Mouse (Mus musculus): Measurements from ENCODE around the gene Mapk8ip3. TPM values are rescaled to one million over a fixed set of nuclear protein-coding genes. Genes with fewer than 3 reads are reported as not detected.

Gene Mapk8ip3
- polyA plus RNA-seq, 1 experiment, result 59.5 TPM

DNA sequence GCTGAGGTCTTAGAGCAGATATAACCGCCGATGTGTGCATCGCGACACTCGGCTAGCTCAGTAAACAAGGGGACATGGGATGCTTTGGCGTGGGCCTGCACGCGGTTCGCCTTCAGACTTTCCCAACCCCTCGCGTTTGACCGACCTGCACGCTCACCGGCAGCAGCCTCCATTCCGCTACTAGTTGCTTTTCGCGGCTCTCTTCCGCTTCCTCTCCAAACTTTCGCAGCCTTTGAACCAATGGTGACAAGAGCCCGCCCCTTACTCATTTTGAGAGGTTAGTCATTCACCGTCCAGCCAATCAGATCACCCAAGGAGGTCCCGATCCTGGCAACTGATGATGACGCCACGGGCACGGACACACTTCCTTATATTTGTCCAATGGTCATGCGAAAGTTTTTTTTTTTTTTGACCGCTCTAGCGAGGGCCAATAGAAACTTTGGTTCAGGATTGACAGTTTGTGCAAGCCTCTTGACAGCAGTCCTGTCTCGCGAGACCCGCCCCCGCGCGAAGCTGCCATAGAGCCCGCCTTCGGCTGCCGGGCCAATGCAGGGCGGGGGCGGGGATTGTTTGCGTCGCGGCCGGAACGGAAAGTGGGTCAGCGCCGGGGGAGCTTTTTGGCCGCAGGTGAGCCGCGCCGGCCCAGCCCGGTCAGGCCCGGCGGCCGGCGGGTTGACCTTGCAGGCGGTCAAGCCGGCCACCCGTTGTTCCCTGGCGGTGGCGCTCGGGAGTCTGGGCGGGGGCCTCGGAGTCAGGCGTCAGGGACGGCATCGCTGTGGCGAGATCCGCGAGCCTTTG, 50.4 kb downstream of the Mapk8ip3 start, which contains the start of the genes Nubp2 and Spsb3:
Gene Nubp2, minus strand, starts transcription at position 216 of the 798 bp plus-strand sequence.
Gene Spsb3, plus strand, starts transcription at position 510 of the 798 bp plus-strand sequence.
- no peaks in the 10 kb centered on the region for H3K4me1 ChIP-seq (ENCODE audit: control insufficient read depth, insufficient read depth, low read length)
- peak; percentile 65 for TF ChIP-seq POLR2A (IDR thresholded peaks at IDR 0.05; ENCODE audit: insufficient read depth, low read length)
- no peak for TF ChIP-seq EP300 (IDR thresholded peaks at IDR 0.05; ENCODE audit: insufficient read depth, low read depth, low read length)
- H3K9me3 ChIP-seq (replicated peaks; ENCODE audit: control insufficient read depth, insufficient read depth, low read length, poor library complexity, severe bottlenecking), result no peaks in the 10 kb centered on the region
- no peaks in the 10 kb centered on the region for H3K27me3 ChIP-seq (ENCODE audit: control insufficient read depth, insufficient read depth, low read length, poor library complexity, severe bottlenecking)
- peak within 1 kb of the TSS; percentile 85 for H3K9ac ChIP-seq (ENCODE audit: low read depth, poor library complexity, severe bottlenecking)
- H3K36me3 ChIP-seq (ENCODE audit: control insufficient read depth, insufficient read depth, low read length, poor library complexity, severe bottlenecking), result 0 out of 2 replicates have a peak, but pooled peaks cover 3% of the 10 kb centered on the region
- no peak within 1 kb of the TSS for H3K27ac ChIP-seq (ENCODE audit: insufficient read depth, low read length)
- peak within 1 kb of the TSS; percentile 99 for H3K4me3 ChIP-seq (ENCODE audit: low read depth, low read length)

DNA sequence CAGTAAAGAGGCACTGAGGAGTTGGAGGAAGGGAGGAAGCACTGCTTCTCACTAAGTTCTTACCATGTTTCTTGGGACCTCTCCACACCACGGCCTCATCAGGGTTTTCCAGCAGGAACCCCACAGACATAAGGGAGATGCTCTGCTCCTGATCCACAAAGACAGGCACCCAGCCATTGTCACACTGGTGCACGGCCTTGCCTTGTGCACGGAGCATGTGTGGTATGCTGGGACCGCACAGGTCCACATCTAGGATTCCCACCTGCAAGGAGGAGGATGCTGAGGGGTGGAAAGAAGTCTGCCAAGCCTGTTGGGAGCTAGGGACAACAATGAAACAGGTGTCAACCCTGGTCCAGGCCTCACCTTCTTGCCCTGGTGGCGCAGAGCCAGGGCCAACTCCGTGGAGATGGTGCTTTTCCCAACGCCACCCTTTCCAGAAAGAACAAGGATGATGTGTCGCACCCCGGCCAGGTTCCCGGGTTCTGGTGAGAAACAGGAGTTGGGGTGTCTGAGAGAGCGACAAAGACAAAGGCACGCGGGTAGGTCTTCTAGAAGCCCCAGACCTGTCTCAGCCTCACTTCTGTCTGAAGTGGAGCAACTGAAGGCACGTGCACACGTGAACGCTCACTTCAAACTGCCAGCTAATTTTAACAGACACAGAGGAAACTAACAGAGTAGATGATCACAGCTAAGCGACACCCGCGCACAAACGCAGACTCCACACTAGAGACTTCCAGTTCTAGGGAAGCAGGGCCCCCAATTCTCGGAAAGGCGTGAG, 51.2 kb downstream of the Mapk8ip3 start:
- Histone ChIP-seq H3K36me3 (ENCODE audit: control insufficient read depth, insufficient read depth, low read length, poor library complexity, severe bottlenecking) (0 out of 2 replicates have a peak, but pooled peaks cover 3% of the 10 kb centered on the region), H3K27ac (ENCODE audit: insufficient read depth, low read length) (no peak overlapping the region)

DNA sequence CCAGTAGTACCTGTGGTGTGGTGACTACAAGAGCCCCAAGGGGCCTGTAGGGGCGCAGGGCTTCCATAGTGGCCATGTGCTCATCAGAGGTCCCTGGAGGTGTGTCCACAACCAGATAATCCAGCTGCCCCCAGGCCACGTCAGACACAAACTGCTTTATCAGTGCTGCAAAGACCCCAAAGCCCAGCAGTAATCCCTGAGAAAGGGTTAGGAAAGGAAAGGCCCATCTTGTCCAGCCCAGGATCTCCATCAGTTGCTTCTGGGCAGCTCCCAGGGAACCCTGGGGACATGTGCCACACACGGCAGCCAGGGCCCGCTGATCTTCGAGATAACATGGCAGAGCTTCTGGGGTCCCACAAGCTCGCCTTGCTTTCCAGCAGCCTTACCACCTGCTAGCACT, 52.4 kb downstream of the Mapk8ip3 start:
- H3K27me3 ChIP-seq (ENCODE audit: control insufficient read depth, insufficient read depth, low read length, poor library complexity, severe bottlenecking), result no peaks in the 10 kb centered on the region
- no peaks in the 10 kb centered on the region for H3K9me3 ChIP-seq (replicated peaks; ENCODE audit: control insufficient read depth, insufficient read depth, low read length, poor library complexity, severe bottlenecking)
- TF ChIP-seq CTCF (IDR thresholded peaks at IDR 0.05; ENCODE audit: low read depth, low read length) (no peak), POLR2A (IDR thresholded peaks at IDR 0.05; ENCODE audit: insufficient read depth, low read length) (no peak), EP300 (IDR thresholded peaks at IDR 0.05; ENCODE audit: insufficient read depth, low read depth, low read length) (no peak)
- no peaks in the 10 kb centered on the region for H3K4me1 ChIP-seq (ENCODE audit: control insufficient read depth, insufficient read depth, low read length)
- no peak overlapping the region for H3K27ac ChIP-seq (ENCODE audit: insufficient read depth, low read length)
- 0 out of 2 replicates have a peak, but pooled peaks cover 3% of the 10 kb centered on the region for H3K36me3 ChIP-seq (ENCODE audit: control insufficient read depth, insufficient read depth, low read length, poor library complexity, severe bottlenecking)
- H3K4me3 ChIP-seq (ENCODE audit: low read depth, low read length), result no peak overlapping the region
- H3K9ac ChIP-seq (ENCODE audit: low read depth, poor library complexity, severe bottlenecking), result no peak overlapping the region

More for the DNA sequence above, 51.2 kb downstream of the Mapk8ip3 start:
- H3K4me3 ChIP-seq (ENCODE audit: low read depth, low read length), result peak overlapping the region; percentile 99
- no peaks in the 10 kb centered on the region for H3K27me3 ChIP-seq (ENCODE audit: control insufficient read depth, insufficient read depth, low read length, poor library complexity, severe bottlenecking)
- peak overlapping the region; percentile 50 for H3K9ac ChIP-seq (ENCODE audit: low read depth, poor library complexity, severe bottlenecking)
- H3K4me1 ChIP-seq (ENCODE audit: control insufficient read depth, insufficient read depth, low read length), result no peaks in the 10 kb centered on the region
- no peaks in the 10 kb centered on the region for H3K9me3 ChIP-seq (replicated peaks; ENCODE audit: control insufficient read depth, insufficient read depth, low read length, poor library complexity, severe bottlenecking)
- no peak for TF ChIP-seq CTCF (IDR thresholded peaks at IDR 0.05; ENCODE audit: low read depth, low read length)
- TF ChIP-seq POLR2A (IDR thresholded peaks at IDR 0.05; ENCODE audit: insufficient read depth, low read length), result no peak
- no peak for TF ChIP-seq EP300 (IDR thresholded peaks at IDR 0.05; ENCODE audit: insufficient read depth, low read depth, low read length)

DNA sequence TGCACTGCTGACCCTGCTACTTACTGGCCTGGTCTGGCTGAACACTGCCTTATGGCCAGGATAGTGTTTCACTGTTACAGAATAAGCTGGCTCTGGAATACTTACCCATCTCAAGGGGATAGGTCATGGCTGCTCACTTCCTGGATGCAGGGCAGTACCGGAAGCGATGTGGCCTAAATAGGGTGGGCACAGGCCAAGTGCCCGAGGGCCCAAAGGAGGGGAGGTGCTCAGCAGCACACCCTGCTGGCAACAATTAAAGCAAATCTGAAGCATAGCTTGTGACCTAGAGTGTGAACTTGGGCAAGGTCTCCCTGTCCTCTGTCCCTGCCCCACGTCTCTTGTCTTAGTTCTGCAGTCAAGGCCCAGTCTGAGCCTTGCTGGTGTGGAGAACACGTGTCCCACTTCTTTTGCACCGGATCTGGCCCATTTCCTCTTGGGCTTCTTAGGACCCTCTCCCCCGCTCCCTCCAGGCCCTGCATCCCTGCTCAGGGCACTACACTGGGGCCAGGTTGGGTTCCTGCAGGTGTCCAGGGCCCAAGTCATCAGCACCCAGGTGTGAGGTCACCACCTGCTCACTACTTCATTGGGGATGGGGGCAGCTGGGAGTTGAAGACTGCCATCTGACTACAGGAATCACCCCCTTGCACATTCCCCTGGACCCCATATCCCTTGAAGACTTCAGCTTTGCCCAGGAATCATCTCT, 54.9 kb downstream of the Mapk8ip3 start:
- Histone ChIP-seq H3K27me3 (ENCODE audit: control insufficient read depth, insufficient read depth, low read length, poor library complexity, severe bottlenecking) (no peaks in the 10 kb centered on the region), H3K9ac (ENCODE audit: low read depth, poor library complexity, severe bottlenecking) (no peak overlapping the region), H3K9me3 (replicated peaks; ENCODE audit: control insufficient read depth, insufficient read depth, low read length, poor library complexity, severe bottlenecking) (no peaks in the 10 kb centered on the region), H3K4me1 (ENCODE audit: control insufficient read depth, insufficient read depth, low read length) (no peaks in the 10 kb centered on the region), H3K4me3 (ENCODE audit: low read depth, low read length) (peak overlapping the region; percentile 5), H3K27ac (ENCODE audit: insufficient read depth, low read length) (no peak overlapping the region), H3K36me3 (ENCODE audit: control insufficient read depth, insufficient read depth, low read length, poor library complexity, severe bottlenecking) (0 out of 2 replicates have a peak, but pooled peaks cover 3% of the 10 kb centered on the region)
- TF ChIP-seq EP300 (IDR thresholded peaks at IDR 0.05; ENCODE audit: insufficient read depth, low read depth, low read length), result no peak
- no peak for TF ChIP-seq POLR2A (IDR thresholded peaks at IDR 0.05; ENCODE audit: insufficient read depth, low read length)
- TF ChIP-seq CTCF (IDR thresholded peaks at IDR 0.05; ENCODE audit: low read depth, low read length), result peak; percentile 72

DNA sequence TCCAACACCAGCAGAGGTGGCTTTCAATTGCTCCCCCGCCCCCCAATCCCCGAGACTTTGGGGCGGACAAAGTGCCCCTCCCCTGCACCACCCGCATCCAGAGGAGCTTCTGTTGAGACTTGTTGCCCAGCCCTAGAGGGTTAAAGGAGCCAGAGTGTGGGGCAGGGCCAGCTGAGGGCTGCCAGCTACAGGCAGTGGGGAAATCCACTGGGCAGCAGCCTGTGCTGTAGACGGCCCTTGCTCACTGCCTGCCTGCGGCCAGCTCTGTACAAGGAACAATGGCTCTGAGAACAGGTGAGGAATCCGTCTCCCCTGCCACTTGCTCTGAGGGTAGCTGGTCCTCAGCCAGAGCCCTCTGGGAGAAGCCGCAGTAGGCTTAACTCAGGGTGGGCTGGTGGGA, 58.2 kb downstream of the Mapk8ip3 start:
- H3K27me3 ChIP-seq (ENCODE audit: control insufficient read depth, insufficient read depth, low read length, poor library complexity, severe bottlenecking), result no peaks in the 10 kb centered on the region
- 0 out of 2 replicates have a peak overlapping the region, but pooled peaks have one; percentile 13 for H3K27ac ChIP-seq (ENCODE audit: insufficient read depth, low read length)
- H3K9ac ChIP-seq (ENCODE audit: low read depth, poor library complexity, severe bottlenecking), result peak overlapping the region; percentile 59
- H3K4me3 ChIP-seq (ENCODE audit: low read depth, low read length), result peak overlapping the region; percentile 63
- 0 out of 2 replicates have a peak, but pooled peaks cover 1% of the 10 kb centered on the region for H3K36me3 ChIP-seq (ENCODE audit: control insufficient read depth, insufficient read depth, low read length, poor library complexity, severe bottlenecking)
- TF ChIP-seq EP300 (IDR thresholded peaks at IDR 0.05; ENCODE audit: insufficient read depth, low read depth, low read length), result no peak
- H3K9me3 ChIP-seq (replicated peaks; ENCODE audit: control insufficient read depth, insufficient read depth, low read length, poor library complexity, severe bottlenecking), result no peaks in the 10 kb centered on the region
- H3K4me1 ChIP-seq (ENCODE audit: control insufficient read depth, insufficient read depth, low read length), result peaks cover 2% of the 10 kb centered on the region
